Mouse (Mus musculus) ES-Bruce4 (cell line): Measurements from ENCODE around the gene Ggta1. TPM values are rescaled to one million over a fixed set of nuclear protein-coding genes. Genes with fewer than 3 reads are reported as not detected.

Experiments used
- H3K27ac ChIP-seq: 2 replicates; pipeline ENCODE4 v1.5.1; 2012; ENCODE audit warnings: low read length, inconsistent platforms; ENCODE audit not compliant: insufficient read depth
- H3K27me3 ChIP-seq: 2 replicates; pipeline ENCODE4 v1.6.1; 2012; ENCODE audit warnings: mild to moderate bottlenecking, low read length, inconsistent platforms; ENCODE audit not compliant: control insufficient read depth, poor library complexity, insufficient read depth, severe bottlenecking
- H3K36me3 ChIP-seq: 2 replicates; pipeline ENCODE4 v1.6.1; 2012; ENCODE audit warnings: inconsistent platforms, mild to moderate bottlenecking, low read length, moderate library complexity; ENCODE audit not compliant: control insufficient read depth, poor library complexity, insufficient read depth, severe bottlenecking
- H3K4me1 ChIP-seq: one replicate; pipeline ENCODE4 v1.8.1; 2011; ENCODE audit warnings: low read length; ENCODE audit not compliant: control insufficient read depth, insufficient read depth
- H3K4me3 ChIP-seq: 2 replicates; pipeline ENCODE4 v1.5.1; 2011; ENCODE audit warnings: low read depth, mild to moderate bottlenecking, low read length
- H3K9ac ChIP-seq: 2 replicates; pipeline ENCODE4 v1.6.1; 2012; ENCODE audit warnings: low read depth, mild to moderate bottlenecking, inconsistent platforms; ENCODE audit not compliant: poor library complexity, severe bottlenecking
- H3K9me3 ChIP-seq: replicated peaks from 2 replicates; pipeline ENCODE4 v1.6.1; 2012; ENCODE audit warnings: mild to moderate bottlenecking, low read length, inconsistent platforms; ENCODE audit not compliant: control insufficient read depth, poor library complexity, insufficient read depth, severe bottlenecking
- CTCF ChIP-seq: IDR thresholded peaks from one replicate; pipeline ENCODE4 v1.8.1; 2011; ENCODE audit warnings: low read depth, low read length
- EP300 ChIP-seq: IDR thresholded peaks from 2 replicates; pipeline ENCODE4 v1.6.1; 2011; ENCODE audit warnings: low read depth, low read length; ENCODE audit not compliant: insufficient read depth
- POLR2A ChIP-seq: IDR thresholded peaks from one replicate; pipeline ENCODE4 v1.8.1; 2011; ENCODE audit warnings: low read length; ENCODE audit not compliant: insufficient read depth
- polyA plus RNA-seq: library from polyadenylated mRNA; stranded (reverse); fragments of >200 nt; gene quantifications from 2 replicates; pipeline ENCODE4 v1.2.4, GENCODE M21; 2011; ENCODE audit warnings: low read depth; ENCODE audit not compliant: missing spikeins, insufficient read depth, insufficient read length

Gene Ggta1
- polyA plus RNA-seq, 1 experiment = 52.5 TPM

- H3K4me1 ChIP-seq = peaks cover 4% of the 10 kb centered on the region
- H3K27ac ChIP-seq = no peak overlapping the region
- TF ChIP-seq POLR2A (no peak), CTCF (no peak), EP300 (no peak)
- H3K9ac ChIP-seq = no peak overlapping the region
- H3K36me3 ChIP-seq = no peaks in the 10 kb centered on the region
- H3K4me3 ChIP-seq = no peak overlapping the region
- H3K27me3 ChIP-seq = no peaks in the 10 kb centered on the region
- no peaks in the 10 kb centered on the region for H3K9me3 ChIP-seq
These were observed 11.5 kb downstream of the Ggta1 start for GRCm38 (mm10) chr2:35451484-35452050.

- no peaks in the 10 kb centered on the region for H3K36me3 ChIP-seq
- H3K4me1 ChIP-seq = peaks cover 4% of the 10 kb centered on the region
- no peak overlapping the region for H3K27ac ChIP-seq
- no peak overlapping the region for H3K4me3 ChIP-seq
- TF ChIP-seq POLR2A (no peak), CTCF (no peak), EP300 (no peak)
- H3K27me3 ChIP-seq = no peaks in the 10 kb centered on the region
- no peak overlapping the region for H3K9ac ChIP-seq
- no peaks in the 10 kb centered on the region for H3K9me3 ChIP-seq
These were observed 12.2 kb downstream of the Ggta1 start for GRCm38 (mm10) chr2:35450856-35451255.

DNA sequence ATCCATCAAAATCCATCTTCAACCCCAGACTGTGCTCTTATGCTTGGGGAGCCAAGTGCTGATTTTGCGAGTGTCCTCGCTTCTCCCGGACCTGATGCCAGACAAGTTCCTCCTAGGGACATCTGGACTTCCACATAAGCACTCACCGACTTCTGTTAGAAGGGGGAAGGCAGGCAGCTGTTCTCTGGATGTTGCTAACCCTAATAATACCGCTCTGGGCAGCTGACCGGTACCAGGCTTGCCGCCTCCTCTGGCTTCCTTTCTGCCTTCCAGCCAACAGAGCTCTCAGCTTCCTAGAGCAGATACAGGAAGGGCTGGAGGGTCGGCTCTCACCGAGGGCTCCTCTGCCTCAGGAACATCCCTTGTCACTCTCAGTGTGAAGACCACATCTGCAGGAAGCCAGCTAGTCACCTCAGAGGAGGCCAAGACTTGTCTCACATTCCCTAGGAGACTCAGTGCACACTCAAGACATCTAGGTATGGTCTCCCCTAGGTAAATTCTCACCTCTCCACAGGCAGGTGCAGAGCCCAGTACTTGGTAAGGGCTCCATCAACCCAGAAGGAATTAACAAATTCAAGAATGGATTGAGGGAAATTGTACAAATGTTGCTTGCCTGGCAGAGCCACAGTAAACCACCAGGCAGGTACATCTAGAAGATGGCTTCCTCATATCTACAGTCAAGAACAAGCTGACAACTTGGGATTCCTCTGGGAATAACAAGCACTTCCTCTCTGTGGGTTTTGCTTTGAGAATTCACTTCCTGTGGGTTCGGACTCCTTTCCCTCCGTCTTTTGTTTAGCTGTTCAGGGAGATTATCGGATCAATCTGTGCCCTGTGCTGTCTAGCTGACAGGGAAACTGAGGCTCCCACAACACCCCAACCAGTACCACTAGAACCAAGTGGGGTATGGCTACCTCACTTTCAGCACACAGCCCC is 13.1 kb downstream of the Ggta1 start:
- Histone ChIP-seq H3K9ac (no peak overlapping the region), H3K27me3 (no peaks in the 10 kb centered on the region), H3K36me3 (no peaks in the 10 kb centered on the region), H3K4me1 (peaks cover 7% of the 10 kb centered on the region), H3K9me3 (no peaks in the 10 kb centered on the region), H3K27ac (no peak overlapping the region), H3K4me3 (no peak overlapping the region)
- TF ChIP-seq CTCF (no peak), POLR2A (no peak), EP300 (no peak)

DNA sequence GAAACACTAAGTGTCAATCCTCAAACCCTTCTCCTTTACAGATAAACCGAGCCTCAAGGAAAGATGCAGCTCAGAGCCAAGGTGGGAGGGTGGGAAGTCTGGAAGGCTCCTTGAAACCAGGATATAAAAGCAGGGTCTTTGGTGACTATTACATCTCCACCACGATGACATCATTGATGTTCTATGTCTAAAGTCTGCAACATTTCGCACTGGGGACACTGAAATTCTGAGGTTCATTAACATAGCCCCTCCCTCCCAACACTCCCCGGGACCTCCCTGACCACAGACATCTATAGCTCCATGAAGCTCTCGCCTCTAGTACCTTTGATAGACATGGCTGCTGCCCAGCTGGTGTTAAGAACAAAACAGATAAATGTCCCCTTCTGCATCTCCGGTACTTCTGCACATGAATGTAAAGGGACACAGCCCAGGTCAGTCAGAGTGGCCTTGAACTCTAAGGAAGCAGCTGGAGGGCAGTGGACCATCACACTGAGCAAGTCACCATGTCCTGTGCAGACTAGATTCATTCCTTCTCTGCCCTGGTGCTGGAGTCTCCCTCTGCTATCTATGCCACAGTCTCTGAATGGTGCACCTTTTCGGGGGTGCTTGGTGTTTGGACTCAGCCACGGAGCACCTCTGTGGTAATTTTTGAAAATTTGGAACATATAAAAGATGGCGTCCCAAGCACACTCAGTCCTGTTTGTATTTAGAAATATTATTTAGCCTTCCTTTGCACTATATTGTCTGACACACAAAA is 13.9 kb downstream of the Ggta1 start:
- Histone ChIP-seq H3K9ac (no peak overlapping the region), H3K27me3 (no peaks in the 10 kb centered on the region), H3K9me3 (no peaks in the 10 kb centered on the region), H3K4me1 (peaks cover 7% of the 10 kb centered on the region), H3K4me3 (no peak overlapping the region), H3K36me3 (no peaks in the 10 kb centered on the region), H3K27ac (no peak overlapping the region)
- TF ChIP-seq EP300 (no peak), POLR2A (no peak), CTCF (no peak)

DNA sequence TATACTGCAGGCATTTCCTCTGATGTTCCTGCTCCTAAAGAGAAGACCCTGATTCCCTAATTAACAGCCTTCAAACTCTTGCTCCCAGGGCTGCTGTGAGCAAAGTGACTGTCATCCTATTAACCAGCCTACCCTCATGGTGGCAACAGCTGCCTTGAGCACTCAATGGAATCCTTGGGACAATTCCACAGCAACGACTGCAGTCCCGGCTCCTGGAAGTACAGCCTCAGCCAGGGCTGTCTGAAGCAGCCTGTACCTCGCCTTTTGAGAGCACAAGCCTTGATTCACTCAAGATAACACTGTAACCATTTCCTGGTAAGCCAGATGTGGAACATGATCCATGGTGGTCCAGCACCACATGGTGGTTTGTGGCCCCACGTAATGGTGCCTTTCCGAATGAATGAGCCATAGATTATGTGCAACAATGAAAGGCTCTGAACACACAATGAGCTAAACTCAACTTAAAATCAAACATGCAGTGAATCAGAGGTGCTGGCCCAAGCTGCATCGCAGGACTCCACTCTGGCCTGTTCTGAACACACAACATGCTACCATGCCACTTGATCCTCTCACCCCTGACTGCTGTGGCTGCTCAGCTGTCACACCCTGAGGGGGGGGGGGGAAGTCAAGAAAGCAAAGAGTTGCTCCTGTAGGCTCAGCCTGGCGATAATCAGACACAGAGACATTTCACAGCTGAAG is 14.7 kb downstream of the Ggta1 start:
- no peaks in the 10 kb centered on the region for H3K9me3 ChIP-seq
- no peaks in the 10 kb centered on the region for H3K27me3 ChIP-seq
- H3K4me1 ChIP-seq = peaks cover 7% of the 10 kb centered on the region
- no peak overlapping the region for H3K27ac ChIP-seq
- no peak overlapping the region for H3K9ac ChIP-seq
- TF ChIP-seq POLR2A = no peak
- TF ChIP-seq CTCF = no peak
- no peak for TF ChIP-seq EP300
- H3K4me3 ChIP-seq = no peak overlapping the region
- no peaks in the 10 kb centered on the region for H3K36me3 ChIP-seq
